Mouse (Mus musculus) limb, embryonic 12.5 days (tissue): ENCODE results near the gene Rheb. TPM values are rescaled to one million over a fixed set of nuclear protein-coding genes. Genes with fewer than 3 reads are reported as not detected.
A peak's percentile ranks its signal among the peaks of the same experiment; 100 is the strongest.
"Not testable (repeated sequence)": the region's sequence is repeated elsewhere in the genome, so short reads cannot be mapped to it uniquely, and the experiment has no call there.

Experiments used
- ATAC-seq: fragments of 200-750 bp; cut with Nextera tagmentation; 2 replicates; pipeline ENCODE4 v1.8.0; 2017; ENCODE audit warnings: low read depth, moderate TSS enrichment; ENCODE audit not compliant: insufficient number of reproducible peaks, insufficient read depth, low FRiP score, low TSS enrichment
- H3K27ac ChIP-seq: fragments of 300-500 bp; sonication (generic); 2 replicates; pipeline ENCODE4 v1.5.1; 2016; ENCODE audit warnings: mild to moderate bottlenecking, moderate library complexity
- H3K27me3 ChIP-seq: fragments of 300-500 bp; sonication (generic); 2 replicates; pipeline ENCODE4 v1.6.1; 2016; ENCODE audit warnings: mild to moderate bottlenecking, moderate library complexity
- H3K36me3 ChIP-seq: fragments of 300-500 bp; sonication (generic); 2 replicates; pipeline ENCODE4 v1.6.1; 2016; ENCODE audit warnings: mild to moderate bottlenecking, moderate library complexity
- H3K4me1 ChIP-seq: fragments of 300-500 bp; sonication (generic); replicated peaks from 2 replicates; pipeline ENCODE4 v1.6.1; 2016
- H3K4me2 ChIP-seq: fragments of 300-500 bp; sonication (generic); 2 replicates; pipeline ENCODE4 v1.6.1; 2016; ENCODE audit warnings: mild to moderate bottlenecking, moderate library complexity
- H3K4me3 ChIP-seq: fragments of 300-500 bp; sonication (generic); replicated peaks from 2 replicates; pipeline ENCODE4 v1.5.1; 2016; ENCODE audit warnings: mild to moderate bottlenecking
- H3K9ac ChIP-seq: fragments of 300-500 bp; sonication (generic); replicated peaks from 2 replicates; pipeline ENCODE4 v1.6.1; 2016; ENCODE audit warnings: mild to moderate bottlenecking, moderate library complexity
- H3K9me3 ChIP-seq: fragments of 300-500 bp; sonication (generic); 2 replicates; pipeline ENCODE4 v1.6.1; 2016; ENCODE audit warnings: mild to moderate bottlenecking, moderate library complexity
- WGBS: fragments of 180-500 bp; shearing (Covaris S2); methylation state at CpG from one replicate; pipeline ENCODE4 v1.1.7; 2016; 5-methylcytosine and 5-hydroxymethylcytosine counted together
- polyA plus RNA-seq: library from polyadenylated mRNA; unstranded; fragments of >200 nt; fragmentation: Nextera tagmentation; extraction: Ambion mirVana; gene quantifications from 2 replicates; pipeline ENCODE4 v1.2.1, GENCODE M21; 2016

Rheb gene
- polyA plus RNA-seq, 1 experiment from 2014 or later: 199 TPM

DNA sequence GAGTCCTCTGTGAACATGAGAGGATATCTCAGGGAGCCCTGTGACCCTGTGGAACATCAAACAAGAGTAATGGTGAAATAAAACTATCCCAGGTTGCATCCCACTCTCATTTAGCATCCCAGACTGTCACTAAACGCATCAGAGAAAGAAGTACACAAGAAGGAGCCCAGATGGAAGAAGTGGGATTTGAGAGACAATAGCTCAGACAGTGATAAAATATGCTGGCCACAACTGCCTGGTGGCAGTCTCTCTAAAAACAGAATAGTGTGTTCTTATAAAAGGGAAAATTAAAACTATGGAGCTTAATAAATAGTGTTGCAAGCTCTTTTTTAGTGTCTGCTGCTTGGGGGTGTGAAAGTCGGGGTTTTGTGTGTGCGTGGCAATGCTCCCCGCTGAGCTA, 59.5 kb downstream of the Rheb start:
- H3K4me2 ChIP-seq: no peak overlapping the region
- peaks cover 8% of the 10 kb centered on the region; the same call in 1 of the 2 replicates for H3K9me3 ChIP-seq
- H3K36me3 ChIP-seq: no peaks in the 10 kb centered on the region
- H3K27me3 ChIP-seq: peaks cover 12% of the 10 kb centered on the region
- no peaks in the 10 kb centered on the region for H3K4me1 ChIP-seq
- WGBS: 70% methylated on average over 4 of the region's 4 CpGs
- ATAC-seq: no peak
- H3K4me3 ChIP-seq: no peak overlapping the region
- no peak overlapping the region for H3K27ac ChIP-seq
- no peak overlapping the region for H3K9ac ChIP-seq

- Histone ChIP-seq H3K9ac (no peak overlapping the region), H3K27me3 (peaks cover 12% of the 10 kb centered on the region), H3K4me2 (no peak overlapping the region), H3K36me3 (no peaks in the 10 kb centered on the region), H3K9me3 (peaks cover 10% of the 10 kb centered on the region; the same call in 1 of the 2 replicates), H3K27ac (no peak overlapping the region), H3K4me3 (no peak overlapping the region), H3K4me1 (peaks cover 4% of the 10 kb centered on the region)
- ATAC-seq: no peak
- 32% methylated on average over 5 of the region's 5 CpGs for WGBS
Observed at GRCm38 (mm10) chr5:24781048-24781447, 61.4 kb downstream of the Rheb start.

DNA sequence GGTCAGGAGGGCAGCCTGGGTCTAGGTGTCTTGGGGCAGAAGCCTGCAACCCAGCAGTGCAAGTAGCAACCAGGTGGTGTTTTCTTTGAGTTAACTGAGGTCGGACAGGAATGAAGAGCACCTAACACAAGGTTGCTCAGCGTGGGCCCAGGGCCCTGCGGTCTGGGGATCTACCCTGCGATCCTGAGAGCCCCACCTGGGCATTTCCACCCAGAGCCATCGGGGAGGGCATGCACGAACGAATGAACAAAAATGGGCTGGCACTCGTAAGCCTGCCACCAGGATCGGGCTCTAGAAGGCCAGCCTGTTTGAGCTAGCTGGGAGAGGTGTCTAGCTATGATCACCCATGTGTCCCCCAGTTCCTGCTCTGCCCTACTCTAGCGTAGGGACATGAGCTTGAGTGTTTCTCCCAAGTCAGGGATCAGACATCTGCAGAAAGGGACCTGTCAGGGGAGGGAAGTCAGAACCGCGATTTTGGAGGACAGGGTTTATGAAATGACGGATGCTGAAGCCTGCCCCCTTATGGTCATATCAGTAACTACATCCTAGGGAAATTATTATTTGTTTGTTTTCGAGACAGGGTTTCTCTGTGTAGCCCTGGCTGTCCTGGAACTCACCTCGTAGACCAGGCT, 62.4 kb downstream of the Rheb start:
- H3K27me3 ChIP-seq: peaks cover 12% of the 10 kb centered on the region
- H3K4me3 ChIP-seq: no peak overlapping the region
- no peak overlapping the region for H3K27ac ChIP-seq
- H3K4me1 ChIP-seq: peaks cover 4% of the 10 kb centered on the region
- H3K9me3 ChIP-seq: 0 out of 2 replicates have a peak, but pooled peaks cover 10% of the 10 kb centered on the region
- H3K9ac ChIP-seq: no peak overlapping the region
- 50% methylated on average over 15 of the region's 15 CpGs for WGBS
- H3K4me2 ChIP-seq: no peak overlapping the region
- ATAC-seq: no peak
- no peaks in the 10 kb centered on the region for H3K36me3 ChIP-seq

DNA sequence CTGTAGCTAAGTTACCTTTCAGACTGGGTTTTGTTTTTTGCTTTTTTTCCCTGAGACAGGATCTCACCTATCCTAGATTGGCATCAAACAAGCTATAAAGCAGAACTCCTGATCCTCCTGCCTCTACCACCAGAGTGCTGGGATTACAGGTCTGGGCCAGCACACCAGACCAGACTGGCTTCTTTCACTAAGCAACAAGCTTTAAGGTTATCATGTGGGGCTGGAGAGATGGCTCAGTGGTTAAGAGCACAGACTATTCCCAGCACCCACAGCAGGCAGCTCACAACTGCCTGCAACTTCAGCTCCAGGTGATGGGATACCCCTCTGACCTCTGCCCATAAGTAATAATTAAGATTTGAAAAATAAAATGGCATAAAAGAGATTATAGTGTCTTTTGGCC, 63.1 kb downstream of the Rheb start:
- H3K4me1 ChIP-seq: peaks cover 4% of the 10 kb centered on the region
- H3K27me3 ChIP-seq: peaks cover 12% of the 10 kb centered on the region
- H3K4me3 ChIP-seq: no peak overlapping the region
- no peak for ATAC-seq
- 0 out of 2 replicates have a peak, but pooled peaks cover 8% of the 10 kb centered on the region for H3K9me3 ChIP-seq
- no peak overlapping the region for H3K27ac ChIP-seq
- H3K9ac ChIP-seq: no peak overlapping the region
- no peaks in the 10 kb centered on the region for H3K36me3 ChIP-seq
- no peak overlapping the region for H3K4me2 ChIP-seq

DNA sequence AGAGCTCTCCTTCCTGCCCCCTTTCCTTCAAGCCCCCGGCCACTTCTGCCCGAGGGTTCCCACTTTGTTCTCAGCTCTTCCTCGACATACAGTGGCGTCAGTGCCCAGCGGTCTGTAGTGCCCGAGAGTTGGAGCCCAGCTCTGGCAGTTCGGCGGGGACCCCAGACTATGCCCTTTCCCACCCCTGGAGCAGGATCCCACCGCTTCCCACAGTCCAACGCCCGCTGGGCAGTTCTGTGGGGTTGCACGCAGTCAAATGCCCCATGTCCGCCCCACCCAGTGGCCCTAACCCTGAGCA, 63.6 kb downstream of the Rheb start:
- ATAC-seq: no peak; the same call in 1 of the 2 replicates
- Histone ChIP-seq H3K9ac (no peak overlapping the region), H3K36me3 (no peaks in the 10 kb centered on the region), H3K4me2 (peak overlapping the region; percentile 22), H3K9me3 (0 out of 2 replicates have a peak, but pooled peaks cover 9% of the 10 kb centered on the region), H3K27ac (no peak overlapping the region), H3K27me3 (peaks cover 12% of the 10 kb centered on the region), H3K4me3 (no peak overlapping the region), H3K4me1 (peaks cover 4% of the 10 kb centered on the region)
- 43% methylated on average over 13 of the region's 13 CpGs for WGBS

GRCm38 (mm10) chr5:24778082-24778842, 64.2 kb downstream of the Rheb start:
- H3K4me2 ChIP-seq: peak overlapping the region; percentile 22
- 0 out of 2 replicates have a peak, but pooled peaks cover 9% of the 10 kb centered on the region for H3K9me3 ChIP-seq
- ATAC-seq: no peak
- no peaks in the 10 kb centered on the region for H3K36me3 ChIP-seq
- no peak overlapping the region for H3K4me3 ChIP-seq
- peaks cover 4% of the 10 kb centered on the region for H3K4me1 ChIP-seq
- H3K27ac ChIP-seq: no peak overlapping the region
- H3K27me3 ChIP-seq: peaks cover 12% of the 10 kb centered on the region
- no peak overlapping the region for H3K9ac ChIP-seq
- 30% methylated on average over 17 of the region's 17 CpGs for WGBS

- Histone ChIP-seq H3K27me3 (peaks cover 12% of the 10 kb centered on the region), H3K27ac (no peak overlapping the region), H3K9ac (no peak overlapping the region), H3K4me1 (peaks cover 4% of the 10 kb centered on the region), H3K9me3 (0 out of 2 replicates have a peak, but pooled peaks cover 9% of the 10 kb centered on the region), H3K36me3 (no peaks in the 10 kb centered on the region), H3K4me2 (no peak overlapping the region), H3K4me3 (no peak overlapping the region)
- 63% methylated on average over 4 of the region's 4 CpGs for WGBS
- no peak for ATAC-seq
Observed at GRCm38 (mm10) chr5:24776681-24777080, 65.7 kb downstream of the Rheb start.

- H3K9me3 ChIP-seq: not testable (repeated sequence)
- 92% methylated on average over 16 of the region's 16 CpGs for WGBS
Observed at GRCm38 (mm10) chr5:24774549-24774948, 67.9 kb downstream of the Rheb start.

DNA sequence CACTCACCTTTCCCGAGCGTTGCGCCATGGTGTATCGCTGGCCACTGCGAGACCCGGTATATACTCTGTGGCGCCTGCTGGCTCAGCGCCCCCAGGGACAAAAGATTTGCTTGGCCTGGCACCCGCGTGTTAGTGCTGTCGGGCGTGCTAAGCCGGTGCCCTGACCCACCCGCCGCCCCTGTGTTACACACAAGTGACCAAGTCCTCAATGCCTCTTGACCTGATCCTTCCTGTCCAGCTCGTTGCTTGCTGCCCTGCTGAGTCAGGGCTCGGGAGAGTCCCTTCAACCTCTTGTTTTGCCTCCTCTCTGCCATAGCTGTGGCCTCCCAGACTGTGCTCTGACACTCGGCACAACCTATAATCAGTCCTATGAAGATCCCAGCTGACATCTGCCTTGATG, 84.6 kb downstream of the Rheb start, which contains the start of gene Crygn:
TSS of gene Crygn (minus strand) at position 193 of the 400 bp plus-strand sequence.
- H3K9ac ChIP-seq: no peak within 1 kb of the TSS
- H3K4me2 ChIP-seq: no peak within 1 kb of the TSS
- H3K9me3 ChIP-seq: no peaks in the 10 kb centered on the region
- no peaks in the 10 kb centered on the region for H3K36me3 ChIP-seq
- no peak within 1 kb of the TSS for H3K4me3 ChIP-seq
- H3K27ac ChIP-seq: no peak within 1 kb of the TSS
- H3K4me1 ChIP-seq: no peaks in the 10 kb centered on the region; the same call in 1 of the 2 replicates
- ATAC-seq: 0 out of 2 replicates have a peak, but pooled peaks have one; percentile 37
- WGBS: 49% methylated on average over 18 of the region's 18 CpGs
- peaks cover 5% of the 10 kb centered on the region for H3K27me3 ChIP-seq

More at GRCm38 (mm10) chr5:24774549-24774948, 67.9 kb downstream of the Rheb start:
- H3K36me3 ChIP-seq, H3K4me2 ChIP-seq, ATAC-seq, H3K9ac ChIP-seq, H3K4me1 ChIP-seq, H3K4me3 ChIP-seq, H3K27ac ChIP-seq: not testable (repeated sequence)
- peaks cover 12% of the 10 kb centered on the region for H3K27me3 ChIP-seq

GRCm38 (mm10) chr5:24756931-24757330, 85.5 kb downstream of the Rheb start:
- peaks cover 5% of the 10 kb centered on the region for H3K27me3 ChIP-seq
- peaks cover 8% of the 10 kb centered on the region for H3K4me1 ChIP-seq
- 67% methylated on average over 3 of the region's 3 CpGs for WGBS

More at GRCm38 (mm10) chr5:24756931-24757330, 85.5 kb downstream of the Rheb start:
- Histone ChIP-seq H3K9ac (no peak overlapping the region), H3K36me3 (no peaks in the 10 kb centered on the region), H3K9me3 (no peaks in the 10 kb centered on the region), H3K4me3 (no peak overlapping the region), H3K4me2 (no peak overlapping the region), H3K27ac (no peak overlapping the region)
- ATAC-seq: no peak
